Mouse (Mus musculus) lung, postnatal 0 days (tissue): ENCODE measurements at regions not wholly inside any gene's neighbourhood (a gene's known extent, or its start where the extent isn't known, plus 50 kb on each side); places are given as distances from the start of the nearest gene placed in this dataset.
A peak's percentile ranks its signal among the peaks of the same experiment; 100 is the strongest.

Source experiments
- ATAC-seq: fragments of 200-750 bp; cut with Nextera tagmentation; 2 replicates; pipeline ENCODE4 v1.8.0; 2017; ENCODE audit warnings: moderate library complexity
- DNase-seq: peaks from one replicate; pipeline ENCODE4 v3.0.0-alpha.2; 2016; ENCODE audit warnings: low spot score
- H3K27ac ChIP-seq: fragments of 300-500 bp; sonication (generic); 2 replicates; pipeline ENCODE4 v1.5.1; 2014; ENCODE audit warnings: antibody characterized with exemption, mild to moderate bottlenecking, low read length, mixed read lengths
- H3K27me3 ChIP-seq: fragments of 300-500 bp; sonication (generic); replicated peaks from 2 replicates; pipeline ENCODE4 v1.6.1; 2014; ENCODE audit warnings: low read length, mixed read lengths; ENCODE audit not compliant: insufficient read depth
- H3K36me3 ChIP-seq: fragments of 300-500 bp; sonication (generic); 2 replicates; pipeline ENCODE4 v1.6.1; 2014; ENCODE audit warnings: low read length, mixed read lengths; ENCODE audit not compliant: insufficient read depth
- H3K4me1 ChIP-seq: fragments of 300-500 bp; sonication (generic); 2 replicates; pipeline ENCODE4 v1.6.1; 2014; ENCODE audit warnings: antibody characterized with exemption, low read depth, low read length, mixed read lengths; ENCODE audit not compliant: insufficient read depth
- H3K4me2 ChIP-seq: fragments of 300-500 bp; sonication (generic); replicated peaks from 2 replicates; pipeline ENCODE4 v1.6.1; 2014; ENCODE audit warnings: low read depth, mild to moderate bottlenecking, low read length, moderate library complexity, mixed read lengths
- H3K4me3 ChIP-seq: fragments of 300-500 bp; sonication (generic); 2 replicates; pipeline ENCODE4 v1.5.1; 2014; ENCODE audit warnings: low read depth, low read length
- H3K9ac ChIP-seq: fragments of 300-500 bp; sonication (generic); replicated peaks from 2 replicates; pipeline ENCODE4 v1.6.1; 2014; ENCODE audit warnings: low read depth, mild to moderate bottlenecking
- H3K9me3 ChIP-seq: fragments of 300-500 bp; sonication (generic); 2 replicates; pipeline ENCODE4 v1.6.1; 2016; ENCODE audit warnings: low read length, mixed read lengths
- CTCF ChIP-seq: IDR thresholded peaks from 2 replicates; pipeline ENCODE4 v1.5.1; 2016; ENCODE audit warnings: antibody characterized with exemption, mild to moderate bottlenecking
- EP300 ChIP-seq: IDR thresholded peaks from 2 replicates; pipeline ENCODE4 v1.6.1; 2016; ENCODE audit warnings: antibody characterized with exemption, mild to moderate bottlenecking, control low read depth
- WGBS: fragments of 180-500 bp; shearing (Covaris S2); extraction: QIAGEN DNeasy Blood & Tissue Kit; methylation state at CpG from one replicate; pipeline ENCODE4 v1.1.7; 2014; 5-methylcytosine and 5-hydroxymethylcytosine counted together

DNA sequence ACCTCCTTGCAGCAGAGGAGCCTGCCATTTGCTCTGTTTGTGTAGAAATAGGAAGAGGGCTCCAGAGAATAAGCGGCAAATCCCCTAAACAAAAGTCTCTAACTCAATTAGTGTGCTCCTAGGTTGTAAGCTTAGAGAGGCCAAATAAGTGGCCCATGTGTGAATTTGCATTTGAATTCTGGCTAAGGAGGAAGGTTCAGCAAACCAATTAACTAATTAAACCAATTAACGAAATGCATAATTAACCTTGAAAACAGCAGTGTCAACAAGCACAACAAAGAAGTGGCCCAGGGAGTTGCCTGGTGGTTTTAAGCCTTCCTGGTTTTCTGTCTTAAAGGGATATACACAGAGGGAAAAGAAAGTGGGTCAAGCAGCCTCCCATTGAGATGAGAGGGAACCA is 84.9 kb upstream of the Basp1 start:
- H3K36me3 ChIP-seq = no peaks in the 10 kb centered on the region
- 71% methylated on average over 2 of the region's 2 CpGs for WGBS
- no peak overlapping the region for H3K9ac ChIP-seq
- ATAC-seq = no peak
- peaks cover 4% of the 10 kb centered on the region; the same call in 1 of the 2 replicates for H3K4me1 ChIP-seq
- DNase-seq = no peak
- no peak overlapping the region for H3K27ac ChIP-seq
- no peaks in the 10 kb centered on the region for H3K9me3 ChIP-seq
- TF ChIP-seq CTCF (no peak), EP300 (no peak)
- no peak overlapping the region for H3K4me3 ChIP-seq
- H3K27me3 ChIP-seq = no peaks in the 10 kb centered on the region
- no peak overlapping the region for H3K4me2 ChIP-seq

DNA sequence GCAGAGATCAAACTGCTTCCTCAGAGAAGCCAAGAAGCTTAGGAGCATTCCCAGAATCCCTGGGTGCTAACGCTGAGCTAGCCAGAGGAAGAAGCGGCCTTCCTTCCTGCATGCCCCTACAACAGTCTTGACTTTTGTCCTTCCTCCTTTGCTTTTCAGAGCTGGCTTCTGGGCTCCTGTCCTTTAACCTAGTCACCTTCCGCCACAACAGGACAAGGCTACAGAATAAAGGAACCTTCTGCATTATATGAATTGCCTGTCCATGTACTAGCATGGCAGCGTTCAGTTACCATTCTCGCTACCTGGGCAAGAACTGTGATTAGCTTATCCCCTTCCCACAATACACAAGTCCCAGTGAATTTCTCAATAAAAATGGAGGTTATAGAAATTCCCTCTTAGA is 88.9 kb upstream of the Basp1 start:
- 85% methylated on average over 5 of the region's 5 CpGs for WGBS

DNA sequence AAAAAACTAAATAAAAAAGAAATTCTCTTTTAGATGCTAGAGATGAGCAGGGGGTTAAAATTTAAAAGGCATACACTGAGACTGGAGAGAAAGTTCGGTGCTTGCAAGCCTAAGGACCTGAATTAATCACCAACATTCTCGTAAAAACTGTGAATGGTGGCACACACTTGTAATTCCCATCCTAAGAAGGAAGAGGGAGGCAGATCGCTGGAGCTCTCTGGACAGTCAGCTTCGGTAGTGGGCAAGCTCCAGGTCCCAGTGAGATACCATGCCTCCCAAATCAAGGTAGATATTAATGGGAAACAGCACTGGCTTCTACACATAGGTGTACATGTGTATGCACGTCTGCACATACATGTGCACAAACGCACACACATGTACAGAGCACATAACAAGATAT is 89.5 kb upstream of the Basp1 start:
- H3K27ac ChIP-seq = no peak overlapping the region
- H3K4me2 ChIP-seq = no peak overlapping the region
- WGBS = 64% methylated on average over 6 of the region's 6 CpGs
- TF ChIP-seq EP300 (no peak), CTCF (peak; percentile 44)
- H3K4me1 ChIP-seq = no peaks in the 10 kb centered on the region
- H3K27me3 ChIP-seq = no peaks in the 10 kb centered on the region
- no peak overlapping the region for H3K9ac ChIP-seq
- no peaks in the 10 kb centered on the region for H3K9me3 ChIP-seq
- H3K4me3 ChIP-seq = no peak overlapping the region
- DNase-seq (no peak), ATAC-seq (no peak)
- H3K36me3 ChIP-seq = no peaks in the 10 kb centered on the region

More for the DNA sequence above, 88.9 kb upstream of the Basp1 start:
- H3K36me3 ChIP-seq = no peaks in the 10 kb centered on the region
- ATAC-seq (no peak), DNase-seq (no peak)
- H3K27me3 ChIP-seq = no peaks in the 10 kb centered on the region
- no peaks in the 10 kb centered on the region for H3K9me3 ChIP-seq
- H3K4me1 ChIP-seq = peaks cover 3% of the 10 kb centered on the region; the same call in 1 of the 2 replicates
- no peak overlapping the region for H3K9ac ChIP-seq
- no peak for TF ChIP-seq CTCF
- no peak for TF ChIP-seq EP300
- no peak overlapping the region for H3K4me2 ChIP-seq
- no peak overlapping the region for H3K4me3 ChIP-seq
- H3K27ac ChIP-seq = no peak overlapping the region

DNA sequence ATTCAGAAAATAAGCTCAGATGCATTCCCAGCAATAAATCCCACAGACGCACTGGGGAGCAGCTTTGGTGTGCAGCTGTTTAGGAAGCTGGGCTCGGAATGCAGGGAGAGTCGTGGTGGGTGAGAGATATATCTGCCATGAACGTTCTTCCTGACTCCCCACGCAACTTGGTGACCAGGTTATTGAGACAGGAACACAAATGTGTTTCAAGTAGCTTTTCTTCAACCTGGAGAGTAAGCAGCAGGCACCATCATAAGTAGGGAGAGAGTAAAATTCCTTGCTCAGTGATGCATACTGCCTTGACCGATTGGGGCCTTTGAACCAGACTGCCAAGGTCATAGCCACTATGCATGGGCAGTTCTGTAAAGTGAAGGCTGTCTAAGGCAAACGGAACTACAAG is 95.6 kb upstream of the Basp1 start:
- Histone ChIP-seq H3K9me3 (no peaks in the 10 kb centered on the region), H3K4me3 (no peak overlapping the region), H3K27me3 (no peaks in the 10 kb centered on the region), H3K4me2 (no peak overlapping the region), H3K36me3 (no peaks in the 10 kb centered on the region), H3K27ac (no peak overlapping the region), H3K9ac (no peak overlapping the region), H3K4me1 (no peaks in the 10 kb centered on the region)
- WGBS = 48% methylated on average over 7 of the region's 7 CpGs
- TF ChIP-seq EP300 = no peak
- no peak for TF ChIP-seq CTCF
- ATAC-seq (no peak), DNase-seq (no peak)

DNA sequence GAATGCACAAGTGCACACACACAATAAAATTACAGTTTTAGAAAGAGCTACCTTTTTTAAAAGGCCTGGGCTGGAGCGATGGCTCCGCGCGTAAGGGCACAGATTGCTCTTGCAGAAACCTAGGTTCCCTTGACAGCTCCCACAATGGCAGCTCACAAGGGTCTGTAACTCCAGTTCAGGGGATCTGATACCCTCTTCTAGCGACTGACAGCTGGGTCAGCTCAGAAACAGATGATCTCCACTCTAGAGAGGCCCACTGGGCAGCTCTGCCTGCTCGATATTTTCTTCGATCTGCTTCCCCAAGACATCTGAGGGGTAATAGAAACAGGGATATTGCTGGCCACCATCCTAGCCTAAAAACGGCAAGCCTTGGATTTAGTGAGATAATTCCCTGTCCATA is 96.0 kb upstream of the Basp1 start:
- no peak overlapping the region for H3K9ac ChIP-seq
- no peaks in the 10 kb centered on the region for H3K4me1 ChIP-seq
- DNase-seq = no peak
- TF ChIP-seq EP300 (no peak), CTCF (no peak)
- H3K4me2 ChIP-seq = no peak overlapping the region
- ATAC-seq = no peak
- H3K27me3 ChIP-seq = no peaks in the 10 kb centered on the region
- no peak overlapping the region for H3K4me3 ChIP-seq
- WGBS = 52% methylated on average over 8 of the region's 8 CpGs
- no peak overlapping the region for H3K27ac ChIP-seq
- no peaks in the 10 kb centered on the region for H3K36me3 ChIP-seq
- H3K9me3 ChIP-seq = no peaks in the 10 kb centered on the region

GRCm38 (mm10) chr15:25510060-25510492 is 96.5 kb upstream of the Basp1 start:
- no peak for ATAC-seq
- TF ChIP-seq CTCF = no peak
- TF ChIP-seq EP300 = no peak
- Histone ChIP-seq H3K27me3 (no peaks in the 10 kb centered on the region), H3K4me3 (no peak overlapping the region), H3K4me1 (no peaks in the 10 kb centered on the region), H3K9me3 (no peaks in the 10 kb centered on the region), H3K9ac (no peak overlapping the region), H3K27ac (no peak overlapping the region), H3K36me3 (no peaks in the 10 kb centered on the region), H3K4me2 (no peak overlapping the region)
- 22% methylated on average over 8 of the region's 8 CpGs for WGBS
- DNase-seq = no peak
